Mouse (Mus musculus) midbrain, embryonic 14.5 days (tissue): ENCODE measurements around the gene Abi1. TPM values are rescaled to one million over a fixed set of nuclear protein-coding genes. Genes with fewer than 3 reads are reported as not detected.

Experiments used
- ATAC-seq: fragments of 200-750 bp; cut with Nextera tagmentation; 2 replicates; pipeline ENCODE4 v1.8.0; 2017; ENCODE audit warnings: moderate number of reproducible peaks, moderate library complexity; ENCODE audit not compliant: low FRiP score, low TSS enrichment
- DNase-seq: peaks from one replicate; pipeline ENCODE4 v3.0.0-alpha.2; 2015
- H3K27ac ChIP-seq: fragments of 300-500 bp; sonication (generic); replicated peaks from 2 replicates; pipeline ENCODE4 v1.5.1; 2014; ENCODE audit warnings: mild to moderate bottlenecking, low read depth, low read length, moderate library complexity
- H3K27me3 ChIP-seq: fragments of 300-500 bp; sonication (generic); 2 replicates; pipeline ENCODE4 v1.6.1; 2014; ENCODE audit warnings: low read length, control low read depth, mixed read lengths; ENCODE audit not compliant: control insufficient read depth, insufficient read depth
- H3K36me3 ChIP-seq: fragments of 300-500 bp; sonication (generic); 2 replicates; pipeline ENCODE4 v1.6.1; 2014; ENCODE audit warnings: low read length, control low read depth; ENCODE audit not compliant: control insufficient read depth, insufficient read depth
- H3K4me1 ChIP-seq: fragments of 300-500 bp; sonication (generic); 2 replicates; pipeline ENCODE4 v1.6.1; 2014; ENCODE audit warnings: mild to moderate bottlenecking, antibody characterized with exemption, low read length, control low read depth; ENCODE audit not compliant: control insufficient read depth, insufficient read depth
- H3K4me2 ChIP-seq: fragments of 300-500 bp; sonication (generic); 2 replicates; pipeline ENCODE4 v1.6.1; 2014; ENCODE audit warnings: mild to moderate bottlenecking, low read length, moderate library complexity
- H3K4me3 ChIP-seq: fragments of 300-500 bp; sonication (generic); replicated peaks from 2 replicates; pipeline ENCODE4 v1.5.1; 2014; ENCODE audit warnings: low read depth, low read length
- H3K9ac ChIP-seq: fragments of 300-500 bp; sonication (generic); replicated peaks from 2 replicates; pipeline ENCODE4 v1.6.1; 2014; ENCODE audit warnings: mild to moderate bottlenecking, low read length, moderate library complexity
- H3K9me3 ChIP-seq: fragments of 300-500 bp; sonication (generic); 2 replicates; pipeline ENCODE4 v1.6.1; 2016; ENCODE audit warnings: low read length, control low read depth, mixed read lengths; ENCODE audit not compliant: control insufficient read depth
- WGBS: fragments of 180-500 bp; shearing (Covaris S2); extraction: QIAGEN DNeasy Blood & Tissue Kit; methylation state at CpG from one replicate; pipeline ENCODE4 v1.1.7; 2014; 5-methylcytosine and 5-hydroxymethylcytosine counted together
- polyA plus RNA-seq: library from polyadenylated mRNA; unstranded; fragments of >200 nt; fragmentation: Nextera tagmentation; extraction: Ambion mirVana; gene quantifications from 2 replicates; pipeline ENCODE4 v1.2.1, GENCODE M21; 2014

The Abi1 gene
- polyA plus RNA-seq, 1 experiment from 2014 or later, result 64.3 TPM

DNA sequence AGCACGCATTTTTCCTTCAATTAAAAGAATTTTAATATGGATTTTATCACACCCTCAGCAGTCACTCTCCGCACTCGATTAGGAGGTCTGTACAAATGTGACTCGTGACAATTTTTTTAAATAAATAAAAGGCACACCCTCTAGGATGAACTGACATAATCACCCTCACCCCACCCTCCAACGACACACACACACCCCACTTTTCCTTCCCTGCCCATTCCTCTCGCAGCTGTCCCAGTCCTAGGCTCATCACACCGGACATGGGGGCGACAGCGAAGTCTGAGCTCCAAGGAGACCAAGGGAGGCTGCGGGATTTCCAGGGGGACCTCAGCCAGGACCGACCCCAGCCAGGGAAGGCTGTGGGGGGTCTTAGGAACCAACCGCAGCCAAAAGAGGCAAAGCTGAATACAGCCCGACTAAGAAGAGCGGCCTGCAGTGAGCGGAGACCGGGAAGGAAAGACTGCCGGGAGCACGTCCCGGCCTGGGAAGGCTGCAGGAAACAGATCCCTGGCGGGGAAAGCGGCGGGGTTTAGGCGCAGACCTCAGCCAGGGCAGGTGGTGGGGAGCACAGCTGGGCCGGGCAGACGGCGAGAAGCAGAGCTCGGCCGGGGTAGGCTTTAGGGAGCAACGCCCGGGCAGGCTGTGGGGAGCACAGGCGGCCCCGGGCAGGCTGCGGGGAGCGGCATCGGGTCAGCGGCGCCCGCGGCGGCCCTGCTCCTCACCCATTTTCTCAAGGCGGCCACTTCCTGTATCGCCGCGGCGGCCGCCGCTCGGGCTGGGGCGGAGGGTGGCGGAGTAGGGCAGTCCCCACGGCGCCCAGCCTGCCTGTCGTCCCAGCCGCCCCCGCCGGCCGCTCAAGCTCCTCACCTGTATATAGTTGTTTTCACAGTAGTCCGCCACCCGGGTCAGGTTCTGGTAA is 700 bp downstream of the Abi1 start:
- H3K9me3 ChIP-seq, result no peaks in the 10 kb centered on the region
- no peaks in the 10 kb centered on the region for H3K27me3 ChIP-seq
- H3K9ac ChIP-seq, result peak overlapping the region; percentile 97
- peak overlapping the region; percentile 77 for H3K4me2 ChIP-seq
- under 1% methylated on average over 59 of the region's 59 CpGs for WGBS
- H3K4me3 ChIP-seq, result peak overlapping the region; percentile 97
- no peaks in the 10 kb centered on the region for H3K36me3 ChIP-seq
- H3K4me1 ChIP-seq, result peaks cover 10% of the 10 kb centered on the region
- peak overlapping the region; percentile 97 for H3K27ac ChIP-seq
- ATAC-seq, result peak; percentile 85
- no peak for DNase-seq

GRCm38 (mm10) chr2:23035467-23035866 is 4.6 kb downstream of the Abi1 start:
- no peak overlapping the region for H3K27ac ChIP-seq
- no peak overlapping the region for H3K4me2 ChIP-seq
- H3K4me3 ChIP-seq, result no peak overlapping the region
- no peak for ATAC-seq
- no peak overlapping the region for H3K9ac ChIP-seq
- no peak for DNase-seq
- H3K9me3 ChIP-seq, result no peaks in the 10 kb centered on the region
- H3K4me1 ChIP-seq, result peaks cover 10% of the 10 kb centered on the region
- no peaks in the 10 kb centered on the region for H3K36me3 ChIP-seq
- H3K27me3 ChIP-seq, result no peaks in the 10 kb centered on the region
- WGBS, result 100% methylated on average over 1 of the region's 1 CpGs

DNA sequence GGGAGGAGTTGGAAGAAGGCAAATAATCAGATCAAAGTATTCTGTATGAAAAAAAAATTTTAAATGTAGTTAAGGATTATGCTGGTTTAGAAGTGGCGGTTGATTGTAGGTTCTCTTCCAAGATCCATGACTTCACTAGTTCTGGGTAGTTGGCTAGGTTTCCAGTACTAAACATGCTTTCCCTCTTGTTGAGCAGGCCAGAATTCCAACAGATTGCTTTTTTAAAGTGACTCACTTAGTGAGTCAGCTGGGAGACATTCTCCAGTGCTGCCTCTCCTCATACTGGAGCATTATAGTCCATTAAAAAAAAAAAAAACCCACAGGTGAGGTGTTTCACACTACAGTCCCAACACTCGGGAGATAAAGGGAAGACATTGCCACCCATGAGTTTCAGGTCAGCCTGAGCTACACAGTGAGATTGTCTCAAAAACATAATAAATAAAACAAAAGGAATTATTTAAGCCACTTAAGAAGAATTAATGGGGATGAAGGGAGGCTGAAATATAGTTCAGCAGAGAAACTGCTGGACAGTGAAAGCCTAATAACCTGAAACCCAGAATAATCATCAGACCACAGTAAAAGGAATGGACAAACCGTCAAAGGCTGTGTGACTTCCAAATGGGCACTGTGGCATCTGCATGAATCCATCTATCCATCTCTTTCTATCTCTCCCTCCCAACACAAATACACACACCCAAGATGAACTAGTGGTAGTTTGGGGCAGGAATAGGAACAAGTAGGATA is 5.2 kb downstream of the Abi1 start:
- Histone ChIP-seq H3K27me3 (no peaks in the 10 kb centered on the region), H3K9ac (no peak overlapping the region), H3K36me3 (no peaks in the 10 kb centered on the region), H3K4me2 (no peak overlapping the region), H3K27ac (no peak overlapping the region), H3K9me3 (no peaks in the 10 kb centered on the region), H3K4me3 (no peak overlapping the region), H3K4me1 (peaks cover 10% of the 10 kb centered on the region)
- ATAC-seq (no peak), DNase-seq (no peak)
- 93% methylated on average over 3 of the region's 3 CpGs for WGBS

DNA sequence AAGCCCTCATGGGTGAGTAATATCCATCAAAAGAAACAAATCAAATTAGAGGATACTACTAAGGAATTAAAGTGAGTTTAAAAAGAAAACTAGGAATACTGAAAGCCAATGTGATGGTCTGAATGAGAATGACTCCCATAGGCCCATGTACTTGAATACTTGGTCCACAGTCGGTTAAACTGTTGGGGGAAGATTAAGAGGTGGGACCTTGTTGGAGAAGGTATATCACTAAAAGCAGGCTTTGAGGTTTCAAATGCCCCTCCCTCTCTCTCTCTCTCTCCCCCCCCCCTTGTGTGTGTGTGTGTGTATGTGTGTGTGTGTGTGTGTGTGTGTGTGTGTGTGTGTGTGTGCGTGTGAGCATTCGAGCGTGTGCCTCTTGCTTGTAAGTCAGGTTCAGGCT is 9.4 kb downstream of the Abi1 start:
- no peaks in the 10 kb centered on the region for H3K4me1 ChIP-seq
- H3K9ac ChIP-seq, result no peak overlapping the region
- over 99% methylated on average over 4 of the region's 4 CpGs for WGBS
- H3K9me3 ChIP-seq, result no peaks in the 10 kb centered on the region
- H3K4me3 ChIP-seq, result no peak overlapping the region
- H3K4me2 ChIP-seq, result no peak overlapping the region
- no peak overlapping the region for H3K27ac ChIP-seq
- H3K27me3 ChIP-seq, result no peaks in the 10 kb centered on the region
- no peak for ATAC-seq
- DNase-seq, result no peak
- no peaks in the 10 kb centered on the region for H3K36me3 ChIP-seq

- H3K4me2 ChIP-seq, result no peak overlapping the region
- WGBS, result 77% methylated on average over 4 of the region's 4 CpGs
- DNase-seq (no peak), ATAC-seq (no peak)
- no peaks in the 10 kb centered on the region for H3K4me1 ChIP-seq
- H3K27me3 ChIP-seq, result no peaks in the 10 kb centered on the region
- H3K27ac ChIP-seq, result no peak overlapping the region
- no peak overlapping the region for H3K4me3 ChIP-seq
- no peaks in the 10 kb centered on the region for H3K9me3 ChIP-seq
- H3K36me3 ChIP-seq, result no peaks in the 10 kb centered on the region
- H3K9ac ChIP-seq, result no peak overlapping the region
These were observed 11.2 kb downstream of the Abi1 start for GRCm38 (mm10) chr2:23028826-23029225.

DNA sequence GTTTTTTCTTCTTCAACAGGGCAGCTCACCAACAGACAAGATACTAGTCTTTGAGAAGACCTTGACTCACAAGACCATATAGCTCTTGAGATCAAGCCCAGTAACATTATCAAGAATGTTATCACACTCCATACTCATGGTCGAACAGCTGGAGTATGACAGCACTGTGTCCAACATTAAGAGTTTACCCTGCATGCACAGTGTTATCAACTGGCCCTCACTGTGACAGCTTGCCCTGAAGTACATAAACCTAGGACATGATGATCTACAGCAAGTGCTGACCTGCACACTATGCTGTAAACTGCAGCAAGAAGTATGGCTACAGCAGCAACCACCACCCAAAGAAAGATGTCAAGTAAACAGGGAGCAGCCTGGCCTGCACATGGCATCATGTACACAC is 13.7 kb downstream of the Abi1 start:
- H3K9me3 ChIP-seq, result no peaks in the 10 kb centered on the region
- H3K4me3 ChIP-seq, result no peak overlapping the region
- H3K4me1 ChIP-seq, result no peaks in the 10 kb centered on the region
- DNase-seq (no peak), ATAC-seq (no peak)
- H3K36me3 ChIP-seq, result no peaks in the 10 kb centered on the region
- no peaks in the 10 kb centered on the region for H3K27me3 ChIP-seq
- H3K4me2 ChIP-seq, result no peak overlapping the region
- no peak overlapping the region for H3K9ac ChIP-seq
- WGBS, result 98% methylated on average over 1 of the region's 1 CpGs
- no peak overlapping the region for H3K27ac ChIP-seq

DNA sequence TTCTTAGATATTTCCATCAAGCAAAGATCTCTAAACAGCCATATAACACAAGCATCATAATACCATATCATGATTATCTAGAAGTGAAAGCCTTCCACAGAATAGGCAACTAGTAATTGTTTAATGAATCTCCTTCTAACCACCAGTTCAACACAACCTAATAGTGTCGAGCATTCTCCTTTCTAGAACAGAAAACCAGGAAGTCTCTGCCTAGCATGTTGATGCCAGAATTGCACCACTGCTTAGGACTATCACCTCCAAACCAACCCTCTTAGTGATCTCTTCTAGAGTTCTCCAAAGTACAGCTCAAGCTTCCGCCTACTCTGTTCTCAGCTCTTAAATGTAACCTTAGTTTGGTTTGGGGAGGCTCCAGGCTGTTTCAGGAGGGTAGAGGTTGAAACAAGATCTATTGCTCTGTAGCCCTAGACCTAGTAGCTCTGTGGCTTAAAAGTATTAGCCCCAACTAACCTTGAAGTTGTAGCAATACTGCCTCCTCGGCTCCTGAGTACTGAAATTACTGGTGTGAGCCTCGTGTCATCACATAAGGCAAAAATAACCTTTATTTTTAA is 16.2 kb downstream of the Abi1 start:
- 96% methylated on average over 4 of the region's 4 CpGs for WGBS
- Histone ChIP-seq H3K27me3 (no peaks in the 10 kb centered on the region), H3K4me3 (no peak overlapping the region), H3K4me1 (no peaks in the 10 kb centered on the region), H3K9ac (no peak overlapping the region), H3K9me3 (no peaks in the 10 kb centered on the region), H3K36me3 (no peaks in the 10 kb centered on the region), H3K27ac (no peak overlapping the region), H3K4me2 (no peak overlapping the region)
- DNase-seq, result no peak
- ATAC-seq, result no peak

GRCm38 (mm10) chr2:23023023-23023422 is 17.0 kb downstream of the Abi1 start:
- no peaks in the 10 kb centered on the region for H3K4me1 ChIP-seq
- no peak for DNase-seq
- no peak overlapping the region for H3K27ac ChIP-seq
- no peaks in the 10 kb centered on the region for H3K36me3 ChIP-seq
- H3K27me3 ChIP-seq, result no peaks in the 10 kb centered on the region
- no peak overlapping the region for H3K9ac ChIP-seq
- 91% methylated on average over 3 of the region's 3 CpGs for WGBS
- H3K4me3 ChIP-seq, result no peak overlapping the region
- no peaks in the 10 kb centered on the region for H3K9me3 ChIP-seq
- H3K4me2 ChIP-seq, result no peak overlapping the region
- no peak for ATAC-seq
